Mouse (Mus musculus) testis, postnatal 10 days (tissue): ENCODE measurements around the gene Olfr129.

ENCODE experiments used
- DNase-seq: peaks from one replicate; pipeline ENCODE4 v3.0.0; 2021; ENCODE audit warnings: low spot score

The Olfr129 gene

GRCm38 (mm10) chr17:38059979-38060378 is at the start of gene Olfr129:
TSS of gene Olfr129 (minus strand) at chr17:38060079.
- no peak for DNase-seq

GRCm38 (mm10) chr17:38088593-38088992 is 28.7 kb upstream of the Olfr129 start, which contains the start of gene Olfr131:
TSS of gene Olfr131 (minus strand) at chr17:38088693.
- no peak for DNase-seq

GRCm38 (mm10) chr17:38082364-38082763 is 22.5 kb upstream of the Olfr129 start:
- no peak for DNase-seq

GRCm38 (mm10) chr17:38063621-38064020 is 3.7 kb upstream of the Olfr129 start, which contains the start of gene Olfr130:
TSS of gene Olfr130 (plus strand) at chr17:38063921.
- DNase-seq: no peak

GRCm38 (mm10) chr17:38026297-38026696 is 33.6 kb downstream of the Olfr129 start:
- no peak for DNase-seq

GRCm38 (mm10) chr17:38016341-38016740 is 43.5 kb downstream of the Olfr129 start:
- no peak for DNase-seq

GRCm38 (mm10) chr17:38004996-38005395 is 54.9 kb downstream of the Olfr129 start:
- DNase-seq: no peak
